Mouse (Mus musculus): Measurements from ENCODE around the gene Kcnip2.

DNA sequence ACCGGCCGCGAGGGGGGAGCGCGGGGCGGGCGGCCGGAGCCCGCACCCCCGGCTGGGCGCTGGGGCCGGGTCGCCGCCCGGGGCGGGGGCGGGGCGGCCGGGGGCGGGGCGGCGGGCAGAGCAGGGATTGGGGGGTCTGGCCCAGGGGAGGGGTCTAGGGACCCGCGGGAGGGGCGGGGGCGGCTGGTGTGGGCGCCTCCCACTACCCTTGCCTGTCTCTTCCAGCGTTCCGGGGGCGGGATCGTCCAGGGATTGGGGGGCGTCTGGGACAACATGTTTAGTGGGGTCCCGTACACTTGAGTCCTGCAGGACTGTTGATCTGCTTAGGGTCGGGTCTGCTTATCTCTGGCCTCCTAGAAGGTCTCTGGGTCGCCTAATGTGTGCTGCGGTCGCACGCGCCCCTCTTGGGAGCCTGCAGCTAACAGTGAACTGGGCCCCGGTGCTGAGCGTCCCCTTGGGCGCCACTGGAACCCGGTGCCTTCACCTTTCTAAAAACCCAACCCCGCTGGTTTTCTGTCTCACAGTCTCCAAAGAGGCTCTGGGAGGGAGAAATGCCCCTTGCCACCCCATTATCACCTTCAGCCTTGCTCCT lies 72.8 kb downstream of the Kcnip2 start:
- no peak for TF ChIP-seq POLR2A (IDR thresholded peaks at IDR 0.05; ENCODE audit: low read depth, low read length)
- no peak for TF ChIP-seq CTCF (IDR thresholded peaks at IDR 0.05; ENCODE audit: extremely low read depth, insufficient read length, insufficient replicate concordance, low read depth, low read length)
